Mouse (Mus musculus) stomach, embryonic 14.5 days (tissue): ENCODE measurements around the gene Tas2r102. TPM values are rescaled to one million over a fixed set of nuclear protein-coding genes. Genes with fewer than 3 reads are reported as not detected.

ENCODE experiments used
- polyA plus RNA-seq: library from polyadenylated mRNA; unstranded; fragments of >200 nt; fragmentation: Nextera tagmentation; extraction: Ambion mirVana; gene quantifications from 2 replicates; pipeline ENCODE4 v1.2.1, GENCODE M21; 2014

Gene Tas2r102
- polyA plus RNA-seq, 1 experiment from 2014 or later, result not detected

Other genes with a start within 250 kb of the Tas2r102 start
- not detected in 2 replicates for gene Prh1, start 192.3 kb upstream of the Tas2r102 start, polyA plus RNA-seq
- gene Prp2, start 166.2 kb upstream of the Tas2r102 start, polyA plus RNA-seq, result not detected in 2 replicates
- not detected in 2 replicates for gene A630073D07Rik, start 110.6 kb upstream of the Tas2r102 start, polyA plus RNA-seq
- gene Tas2r120, start 105.2 kb upstream of the Tas2r102 start, polyA plus RNA-seq, result not detected in 2 replicates
- not detected in 2 replicates for gene Tas2r121, start 61.1 kb upstream of the Tas2r102 start, polyA plus RNA-seq
- not detected in 2 replicates for gene Tas2r122, start 50.2 kb upstream of the Tas2r102 start, polyA plus RNA-seq
- not detected in 2 replicates for gene Tas2r115, start 24.1 kb upstream of the Tas2r102 start, polyA plus RNA-seq
- gene Tas2r124, start 7.4 kb upstream of the Tas2r102 start, polyA plus RNA-seq, result not detected in 2 replicates
- gene Tas2r136, start 16.0 kb downstream of the Tas2r102 start, polyA plus RNA-seq, result not detected in 2 replicates
- gene Tas2r117, start 40.7 kb downstream of the Tas2r102 start, polyA plus RNA-seq, result not detected in 2 replicates
- gene Tas2r123, start 85.0 kb downstream of the Tas2r102 start, polyA plus RNA-seq, result not detected in 2 replicates
- gene Tas2r116, start 93.3 kb downstream of the Tas2r102 start, polyA plus RNA-seq, result not detected in 2 replicates
- not detected in 2 replicates for gene Tas2r110, start 105.9 kb downstream of the Tas2r102 start, polyA plus RNA-seq
- not detected in 2 replicates for gene Tas2r113, start 130.9 kb downstream of the Tas2r102 start, polyA plus RNA-seq
- not detected in 2 replicates for gene Tas2r125, start 147.5 kb downstream of the Tas2r102 start, polyA plus RNA-seq
- gene Tas2r129, start 189.0 kb downstream of the Tas2r102 start, polyA plus RNA-seq, result not detected in 2 replicates
- not detected in 2 replicates for gene Tas2r131, start 195.8 kb downstream of the Tas2r102 start, polyA plus RNA-seq
- gene Tas2r109, start 218.8 kb downstream of the Tas2r102 start, polyA plus RNA-seq, result not detected in 2 replicates